ENCODE assay signal across 9 mouse cellular contexts in the genomic region with DNA sequence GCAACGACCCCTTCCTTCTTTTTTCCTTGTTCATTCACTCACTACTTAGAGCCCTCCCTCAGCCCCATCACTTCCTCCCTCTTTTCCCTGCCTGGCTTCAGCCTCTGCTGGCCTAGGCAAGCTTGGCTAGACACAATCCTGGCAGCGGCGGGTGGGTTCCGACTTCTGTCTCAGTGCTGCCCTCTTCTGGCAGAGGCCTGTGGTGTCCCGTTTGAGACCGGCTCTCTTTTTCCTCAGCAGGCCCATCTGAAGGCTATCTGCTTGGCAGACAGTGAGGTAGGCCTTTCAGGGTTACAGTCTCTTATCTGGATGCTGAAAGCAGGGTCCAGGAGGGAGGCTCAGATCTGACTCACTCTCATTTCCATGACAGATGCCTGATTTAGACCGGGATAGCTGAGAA. TPM values are rescaled to one million over a fixed set of nuclear protein-coding genes. Genes with fewer than 3 reads are reported as not detected.
DNase-seq lines count a peak whose midpoint lies in the region; ATAC-seq and TF ChIP-seq lines count a peak whose summit lies in the region.
"Had no signal": no experiment of that assay in that cellular context is flagged by ENCODE, and none has a peak within 500 bp of the region (broad histone marks: within the 10 kb centered on the region; RNA-seq: fewer than 3 reads in every experiment).

No protein-coding gene starts in this region.

- 7% methylated on average over 7 of the region's 7 CpGs for WGBS in forebrain, embryonic 10.5 days
- 5% methylated on average over 7 of the region's 7 CpGs for WGBS in lung, postnatal 0 days
- WGBS in thymus, adult 2 months, result 11% methylated on average over 7 of the region's 7 CpGs

- TF ChIP-seq POLR2A in ES-Bruce4 (IDR thresholded peaks at IDR 0.05; ENCODE audit: insufficient read depth, low read length), result no peak
- TF ChIP-seq POLR2A in thymus, adult 2 months (IDR thresholded peaks at IDR 0.05; ENCODE audit: control insufficient read depth, extremely low read depth, insufficient read depth, low read length, poor library complexity), result no peak

- DNase-seq in c-Kit-positive CD71-negative TER-119-negative erythroid progenitor cells, embryonic 14.5 days (ENCODE audit: low read depth), result peak; percentile 52
- peak; percentile 86 for DNase-seq in forebrain, embryonic 10.5 days (ENCODE audit: extremely low spot score, low spot score)
- peak; percentile 86 to 94 for DNase-seq in heart, postnatal 14 days
- DNase-seq in layer of hippocampus, adult 2 months (ENCODE audit: low spot score in 2 of 2), result peak; percentile 85 to 90
- DNase-seq in lung, postnatal 0 days (ENCODE audit: low spot score), result peak; percentile 85
- peak; percentile 75 for DNase-seq in ovary, postnatal 10 days (ENCODE audit: low spot score)
- peak; percentile 74 for DNase-seq in thymus, adult 2 months

- intact Hi-C loops in heart, postnatal 14 days (cut with DNase I), result loop anchor here (2.0 to 5.0 kb wide), 2 partner anchors 53 to 79 kb away; no protein-coding TSS in a partner anchor

- H3K27me3 ChIP-seq in ES-Bruce4 (ENCODE audit: control insufficient read depth, insufficient read depth, low read length, poor library complexity, severe bottlenecking), result no peaks in the 10 kb centered on the region
- H3K27me3 ChIP-seq in forebrain, embryonic 10.5 days (ENCODE audit: poor library complexity, severe bottlenecking), result no peaks in the 10 kb centered on the region
- no peaks in the 10 kb centered on the region for H3K27me3 ChIP-seq in lung, postnatal 0 days (replicated peaks; ENCODE audit: insufficient read depth, low read length)
- no peaks in the 10 kb centered on the region; the same call in 1 of the 2 replicates for H3K27me3 ChIP-seq in thymus, adult 2 months (ENCODE audit: control insufficient read depth, insufficient read depth, low read length)
- H3K27me3 ChIP-seq: heart, embryonic 15.5 days had no signal

- no peak for TF ChIP-seq EP300 in ES-Bruce4 (IDR thresholded peaks at IDR 0.05; ENCODE audit: insufficient read depth, low read depth, low read length)
- no peak for TF ChIP-seq EP300 in lung, postnatal 0 days (IDR thresholded peaks at IDR 0.05)

- no peak overlapping the region for H3K27ac ChIP-seq in ES-Bruce4 (ENCODE audit: insufficient read depth, low read length)
- 0 out of 2 replicates have a peak overlapping the region, but pooled peaks have one; percentile 30 for H3K27ac ChIP-seq in forebrain, embryonic 10.5 days
- H3K27ac ChIP-seq in layer of hippocampus, adult 2 months, result peak overlapping the region; percentile 92; the same call in 1 of the 2 replicates
- H3K27ac ChIP-seq in lung, postnatal 0 days (ENCODE audit: low read length), result no peak overlapping the region
- no peak overlapping the region for H3K27ac ChIP-seq in thymus, adult 2 months (ENCODE audit: control insufficient read depth, insufficient read depth, low read length)
- H3K27ac ChIP-seq: heart, embryonic 15.5 days had no signal

- no peak overlapping the region for H3K4me2 ChIP-seq in lung, postnatal 0 days (replicated peaks; ENCODE audit: low read depth, low read length)
- H3K4me2 ChIP-seq: heart, embryonic 15.5 days had no signal

- no peaks in the 10 kb centered on the region for H3K36me3 ChIP-seq in ES-Bruce4 (ENCODE audit: control insufficient read depth, insufficient read depth, low read length, poor library complexity, severe bottlenecking)
- no peaks in the 10 kb centered on the region for H3K36me3 ChIP-seq in forebrain, embryonic 10.5 days (replicated peaks)
- no peaks in the 10 kb centered on the region for H3K36me3 ChIP-seq in lung, postnatal 0 days (ENCODE audit: insufficient read depth, low read length)
- H3K36me3 ChIP-seq in thymus, adult 2 months (ENCODE audit: control insufficient read depth, insufficient read depth, low read length), result no peaks in the 10 kb centered on the region
- H3K36me3 ChIP-seq: heart, embryonic 15.5 days had no signal

- TF ChIP-seq CTCF in ES-Bruce4 (IDR thresholded peaks at IDR 0.05; ENCODE audit: low read depth, low read length), result peak; percentile 84
- peak; percentile 91 for TF ChIP-seq CTCF in layer of hippocampus, adult 2 months (conservative IDR thresholded peaks at IDR 0.05)
- TF ChIP-seq CTCF in lung, postnatal 0 days (IDR thresholded peaks at IDR 0.05), result peak; percentile 90
- peak; percentile 88 for TF ChIP-seq CTCF in thymus, adult 2 months (IDR thresholded peaks at IDR 0.05; ENCODE audit: borderline replicate concordance, control insufficient read depth, extremely low read depth, insufficient read depth, low read length, poor library complexity)

- no peak overlapping the region for H3K4me3 ChIP-seq in ES-Bruce4 (ENCODE audit: low read depth, low read length)
- no peak overlapping the region for H3K4me3 ChIP-seq in forebrain, embryonic 10.5 days
- no peak overlapping the region for H3K4me3 ChIP-seq in layer of hippocampus, adult 2 months
- H3K4me3 ChIP-seq in lung, postnatal 0 days (ENCODE audit: low read depth, low read length), result no peak overlapping the region
- H3K4me3 ChIP-seq in thymus, adult 2 months (ENCODE audit: control insufficient read depth, insufficient read depth, low read length), result no peak overlapping the region
- H3K4me3 ChIP-seq: heart, embryonic 15.5 days had no signal

- H3K9me3 ChIP-seq in ES-Bruce4 (replicated peaks; ENCODE audit: control insufficient read depth, insufficient read depth, low read length, poor library complexity, severe bottlenecking), result no peaks in the 10 kb centered on the region
- H3K9me3 ChIP-seq in forebrain, embryonic 10.5 days, result no peaks in the 10 kb centered on the region
- no peaks in the 10 kb centered on the region for H3K9me3 ChIP-seq in lung, postnatal 0 days (ENCODE audit: low read length)
- H3K9me3 ChIP-seq: heart, embryonic 15.5 days had no signal

- H3K4me1 ChIP-seq in ES-Bruce4 (ENCODE audit: control insufficient read depth, insufficient read depth, low read length), result no peaks in the 10 kb centered on the region
- H3K4me1 ChIP-seq in forebrain, embryonic 10.5 days, result peaks cover 11% of the 10 kb centered on the region
- H3K4me1 ChIP-seq in lung, postnatal 0 days (ENCODE audit: insufficient read depth, low read depth, low read length), result no peaks in the 10 kb centered on the region
- no peaks in the 10 kb centered on the region for H3K4me1 ChIP-seq in thymus, adult 2 months (replicated peaks; ENCODE audit: control insufficient read depth, insufficient read depth, low read length)

- ATAC-seq in lung, postnatal 0 days, result peak; percentile 20; the same call in 1 of the 2 replicates

- H3K9ac ChIP-seq in ES-Bruce4 (ENCODE audit: low read depth, poor library complexity, severe bottlenecking), result no peak overlapping the region
- H3K9ac ChIP-seq in lung, postnatal 0 days (replicated peaks; ENCODE audit: low read depth), result no peak overlapping the region
- H3K9ac ChIP-seq: heart, embryonic 15.5 days had no signal

RNA-seq across cellular contexts. Expression of a gene that starts 26.2 kb away (rescaled TPM):
- polyA plus RNA-seq in ES-Bruce4 (2011; ENCODE audit: insufficient read depth, insufficient read length, low read depth, missing spikeins), result 115 and 127 TPM in 2 replicates
- 73.0 and 75.0 TPM in 2 replicates for polyA plus RNA-seq in forebrain, embryonic 10.5 days (2016; fragmentation: Nextera tagmentation; extraction: Ambion mirVana)
- total RNA-seq in heart, postnatal 14 days (2021), result 10 to 100 TPM; 41.8 to 51.1 TPM
- 100 to 1,000 TPM; 150 to 159 TPM for total RNA-seq in layer of hippocampus, adult 2 months (2021)
- 170 and 184 TPM in 2 replicates for polyA plus RNA-seq in lung, postnatal 0 days (2015; fragmentation: Nextera tagmentation; extraction: Ambion mirVana)
- polyA plus RNA-seq in thymus, adult 2 months (2012; rRNA removed), result 18.9 and 24.4 TPM in 2 replicates

Comparison
In these comparisons a context has a peak if more than half of its experiments do, and no peak if none do; other contexts are left out.
1. H3K27ac ChIP-seq: peak in forebrain, embryonic 10.5 days (single experiment) and layer of hippocampus, adult 2 months (single experiment); none in ES-Bruce4 (single experiment), lung, postnatal 0 days (single experiment) and thymus, adult 2 months (single experiment).
2. Peak in every context shown above with its lines, with median percentiles within 50 percentile points of each other: CTCF ChIP-seq and DNase-seq.